Mouse (Mus musculus): ENCODE data around the gene Bbs1.

- TF ChIP-seq UBTF (IDR thresholded peaks at IDR 0.05; ENCODE audit: borderline replicate concordance, insufficient read depth, low read depth, low read length), result no peak
- TF ChIP-seq POLR2A (IDR thresholded peaks at IDR 0.05; ENCODE audit: control insufficient read depth in 1 of 2, insufficient read depth in 1 of 2, low read depth in 1 of 2, low read length in 2 of 2, poor library complexity in 1 of 2), result no peak
- TF ChIP-seq CTCF (IDR thresholded peaks at IDR 0.05 in 2 of 3, conservative IDR thresholded peaks at IDR 0.05 in 1 of 3; ENCODE audit: control insufficient read depth in 1 of 3, insufficient read depth in 1 of 3, low read depth in 2 of 3, low read length in 3 of 3, poor library complexity in 1 of 3, severe bottlenecking in 1 of 3), result no peak
- TF ChIP-seq MAX (IDR thresholded peaks at IDR 0.05; ENCODE audit: low read length), result no peak
Measured at GRCm38 (mm10) chr19:4865147-4865546, 41.3 kb downstream of the Bbs1 start.
